Mouse (Mus musculus): Measurements from ENCODE around the gene Spata33.

DNA sequence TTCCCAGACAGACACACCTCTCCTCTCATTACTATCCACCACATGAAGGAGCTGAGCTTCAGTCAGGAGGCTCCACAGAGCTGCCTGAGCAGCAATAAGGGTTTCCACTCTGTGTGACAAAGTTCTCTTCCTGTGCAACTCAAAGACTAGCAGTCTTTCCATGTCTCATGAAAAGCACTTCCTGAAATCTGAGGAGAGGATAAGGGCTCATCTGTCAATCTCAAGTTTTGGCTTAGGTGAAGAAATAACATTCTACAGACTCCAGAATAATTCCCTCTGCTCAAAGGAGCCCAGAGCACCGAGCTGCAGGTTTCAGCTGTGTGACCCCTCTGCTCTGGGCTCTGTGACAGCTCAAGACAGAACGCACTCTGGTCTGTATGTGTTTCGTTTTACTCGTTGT, 40.3 kb downstream of the Spata33 start:
- TF ChIP-seq TAL1 (IDR thresholded peaks at IDR 0.05; ENCODE audit: low read length): no peak
- no peak for TF ChIP-seq GATA1 (IDR thresholded peaks at IDR 0.05; ENCODE audit: low read length)

Data from erythroblast, embryonic 14.5 days (primary cell).